Mouse (Mus musculus) neural tube, embryonic 14.5 days (tissue): ENCODE measurements around the gene Spsb1. TPM values are rescaled to one million over a fixed set of nuclear protein-coding genes. Genes with fewer than 3 reads are reported as not detected.
A peak's percentile ranks its signal among the peaks of the same experiment; 100 is the strongest.

ENCODE experiments used
- ATAC-seq: fragments of 200-750 bp; cut with Nextera tagmentation; 2 replicates; pipeline ENCODE4 v1.8.0; 2017; ENCODE audit warnings: low read depth, mild to moderate bottlenecking, moderate TSS enrichment, moderate library complexity
- H3K27ac ChIP-seq: fragments of 300-500 bp; sonication (generic); 2 replicates; pipeline ENCODE4 v1.5.1; 2014; ENCODE audit warnings: low read depth, mild to moderate bottlenecking, control low read depth, low read length, moderate library complexity, mixed read lengths
- H3K27me3 ChIP-seq: fragments of 300-500 bp; sonication (generic); 2 replicates; pipeline ENCODE4 v1.6.1; 2014; ENCODE audit warnings: low read length; ENCODE audit not compliant: control insufficient read depth, insufficient read depth
- H3K36me3 ChIP-seq: fragments of 300-500 bp; sonication (generic); 2 replicates; pipeline ENCODE4 v1.6.1; 2014; ENCODE audit warnings: low read length, mixed read lengths; ENCODE audit not compliant: control insufficient read depth, insufficient read depth
- H3K4me1 ChIP-seq: fragments of 300-500 bp; sonication (generic); 2 replicates; pipeline ENCODE4 v1.6.1; 2014; ENCODE audit warnings: low read length; ENCODE audit not compliant: control insufficient read depth, insufficient read depth
- H3K4me2 ChIP-seq: fragments of 300-500 bp; sonication (generic); 2 replicates; pipeline ENCODE4 v1.6.1; 2014; ENCODE audit warnings: mild to moderate bottlenecking, low read depth, low read length, control low read depth
- H3K4me3 ChIP-seq: fragments of 300-500 bp; sonication (generic); 2 replicates; pipeline ENCODE4 v1.5.1; 2014; ENCODE audit warnings: low read depth, low read length, control low read depth, mixed read lengths
- H3K9ac ChIP-seq: fragments of 300-500 bp; sonication (generic); replicated peaks from 2 replicates; pipeline ENCODE4 v1.6.1; 2014; ENCODE audit warnings: low read depth, mild to moderate bottlenecking, control low read depth, low read length, mixed read lengths
- H3K9me3 ChIP-seq: fragments of 300-500 bp; sonication (generic); 2 replicates; pipeline ENCODE4 v1.6.1; 2016; ENCODE audit warnings: low read length; ENCODE audit not compliant: control insufficient read depth
- WGBS: fragments of 180-500 bp; shearing (Covaris S2); extraction: QIAGEN DNeasy Blood & Tissue Kit; methylation state at CpG from one replicate; pipeline ENCODE4 v1.1.7; 2014; 5-methylcytosine and 5-hydroxymethylcytosine counted together
- polyA plus RNA-seq: library from polyadenylated mRNA; unstranded; fragments of >200 nt; fragmentation: Nextera tagmentation; extraction: Ambion mirVana; gene quantifications from 2 replicates; pipeline ENCODE4 v1.2.1, GENCODE M21; 2014

The Spsb1 gene
- polyA plus RNA-seq, 1 experiment from 2014 or later: 5.9 TPM

DNA sequence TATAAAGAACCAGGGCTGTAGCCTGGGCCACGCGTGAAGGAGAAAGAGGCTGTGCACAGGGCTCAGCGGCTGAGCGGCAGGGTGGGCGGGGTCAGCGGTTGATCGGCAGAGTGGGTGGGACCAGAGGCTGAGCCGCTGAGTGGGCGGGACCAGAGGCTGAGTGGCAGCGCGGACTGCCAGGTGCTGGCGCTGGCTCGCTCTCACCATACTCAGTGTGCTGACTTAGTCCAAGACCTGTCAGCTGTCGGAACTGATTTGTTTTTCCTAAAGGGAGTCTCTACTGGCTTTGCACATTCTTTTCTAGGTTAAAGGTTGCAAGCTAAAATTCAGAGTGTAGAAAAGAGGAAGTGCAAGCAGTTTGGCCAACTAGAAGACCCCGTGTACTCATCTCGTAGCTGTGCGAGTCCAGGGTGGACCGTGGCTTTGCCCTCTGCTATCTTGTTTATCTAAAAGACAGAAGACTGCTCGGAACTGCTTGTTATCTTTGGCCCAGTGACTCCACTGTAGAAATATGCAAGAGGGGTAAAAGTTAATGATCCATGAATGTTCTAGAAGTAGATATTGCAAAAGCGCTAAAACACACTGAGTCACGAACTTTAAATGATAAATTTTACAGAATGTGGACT, 34.2 kb upstream of the Spsb1 start:
- no peak overlapping the region for H3K9ac ChIP-seq
- H3K4me3 ChIP-seq: peak overlapping the region; percentile 12; the same call in 1 of the 2 replicates
- peak overlapping the region; percentile 46 for H3K4me2 ChIP-seq
- 6% methylated on average over 21 of the region's 21 CpGs for WGBS
- H3K4me1 ChIP-seq: peaks cover 19% of the 10 kb centered on the region
- H3K27ac ChIP-seq: peak overlapping the region; percentile 66
- H3K27me3 ChIP-seq: no peaks in the 10 kb centered on the region
- no peaks in the 10 kb centered on the region for H3K9me3 ChIP-seq
- peak; percentile 93 for ATAC-seq
- no peaks in the 10 kb centered on the region for H3K36me3 ChIP-seq

- H3K4me3 ChIP-seq: no peak overlapping the region
- no peak overlapping the region for H3K9ac ChIP-seq
- H3K27ac ChIP-seq: peak overlapping the region; percentile 66; the same call in 1 of the 2 replicates
- H3K36me3 ChIP-seq: no peaks in the 10 kb centered on the region
- no peak for ATAC-seq
- 75% methylated on average over 6 of the region's 6 CpGs for WGBS
- H3K27me3 ChIP-seq: no peaks in the 10 kb centered on the region
- H3K4me2 ChIP-seq: peak overlapping the region; percentile 46
- peaks cover 19% of the 10 kb centered on the region for H3K4me1 ChIP-seq
- no peaks in the 10 kb centered on the region for H3K9me3 ChIP-seq
These were observed 33.5 kb upstream of the Spsb1 start for GRCm38 (mm10) chr4:149988301-149988700.

DNA sequence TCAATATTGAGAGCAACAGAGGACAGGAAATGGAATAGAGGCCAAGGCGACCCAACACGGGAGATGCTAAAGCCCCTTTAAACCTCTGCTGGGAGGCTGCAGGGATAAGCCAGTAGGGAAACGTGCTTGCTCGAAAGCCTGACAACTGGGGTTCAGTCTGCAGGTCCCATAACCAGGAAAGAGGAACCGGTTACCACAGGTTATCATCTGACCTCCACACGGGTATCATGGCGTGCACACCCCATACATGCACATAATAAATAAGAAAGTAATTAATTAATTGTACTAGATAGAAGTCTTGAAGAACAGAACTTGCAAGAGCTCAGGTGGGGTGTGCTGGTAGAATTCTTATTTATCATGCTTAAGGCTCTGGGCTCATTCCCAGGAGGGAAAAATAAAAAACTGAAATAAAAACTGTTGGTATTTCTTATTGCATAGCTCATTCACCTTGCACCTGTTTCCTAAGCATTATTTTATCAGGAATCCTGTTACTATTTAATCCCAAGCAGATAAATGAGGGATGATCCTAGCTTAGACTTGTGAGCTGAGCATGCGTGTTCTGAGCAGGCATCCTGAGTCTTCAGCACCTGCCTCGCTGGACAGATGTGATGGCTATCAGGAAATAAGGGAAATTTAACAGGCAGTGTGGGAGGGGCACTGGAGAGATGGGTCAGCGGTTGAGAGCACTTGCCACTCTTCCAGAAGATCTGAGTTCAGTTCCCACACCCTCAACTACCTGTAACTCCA, 32.0 kb upstream of the Spsb1 start:
- 84% methylated on average over 10 of the region's 10 CpGs for WGBS
- no peak for ATAC-seq

DNA sequence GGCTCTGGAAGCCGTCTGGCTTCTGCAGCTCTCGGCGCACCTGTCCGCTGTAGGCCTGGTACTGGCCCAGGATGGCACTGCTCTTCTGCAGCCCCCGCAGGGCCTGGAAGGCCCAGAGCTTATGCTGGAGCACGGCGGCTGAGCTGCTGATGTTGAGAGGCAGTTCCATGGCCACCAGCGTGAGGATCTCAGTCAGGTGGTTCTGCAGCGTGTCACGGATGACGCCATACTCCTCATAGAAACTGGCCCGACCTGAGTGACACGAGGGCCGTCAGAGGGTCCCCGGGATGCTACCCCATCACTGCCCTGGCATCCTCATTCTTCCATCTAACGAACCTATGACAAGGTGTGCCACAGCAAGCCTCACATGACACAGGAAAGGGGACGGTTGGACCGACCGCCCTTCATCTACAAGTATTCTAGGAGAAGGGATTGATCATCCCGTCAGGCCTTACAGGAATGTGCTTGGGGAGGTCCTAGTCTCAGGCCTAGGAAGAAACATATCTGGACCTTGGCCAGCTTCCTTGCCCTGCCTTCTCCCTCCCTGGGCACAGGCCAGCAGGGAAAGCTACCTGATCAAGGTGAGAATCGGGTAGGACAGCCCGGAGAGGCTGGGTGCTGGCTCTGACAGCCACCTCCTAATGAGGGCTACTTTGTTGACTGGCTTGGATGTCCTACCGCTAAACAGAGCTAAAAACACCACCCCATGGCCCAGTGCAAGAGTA, 29.2 kb upstream of the Spsb1 start:
- no peak for ATAC-seq
- 94% methylated on average over 23 of the region's 23 CpGs for WGBS
- Histone ChIP-seq H3K4me2 (no peak overlapping the region), H3K4me3 (no peak overlapping the region), H3K9ac (no peak overlapping the region), H3K9me3 (no peaks in the 10 kb centered on the region), H3K27me3 (no peaks in the 10 kb centered on the region), H3K27ac (no peak overlapping the region), H3K36me3 (no peaks in the 10 kb centered on the region), H3K4me1 (peaks cover 2% of the 10 kb centered on the region)

More for the DNA sequence above, 32.0 kb upstream of the Spsb1 start:
- Histone ChIP-seq H3K4me3 (no peak overlapping the region), H3K4me1 (peaks cover 19% of the 10 kb centered on the region), H3K4me2 (no peak overlapping the region), H3K27me3 (no peaks in the 10 kb centered on the region), H3K9ac (no peak overlapping the region), H3K9me3 (no peaks in the 10 kb centered on the region), H3K27ac (no peak overlapping the region), H3K36me3 (no peaks in the 10 kb centered on the region)

GRCm38 (mm10) chr4:149982154-149982553, 27.3 kb upstream of the Spsb1 start:
- H3K9ac ChIP-seq: no peak overlapping the region
- no peak for ATAC-seq

DNA sequence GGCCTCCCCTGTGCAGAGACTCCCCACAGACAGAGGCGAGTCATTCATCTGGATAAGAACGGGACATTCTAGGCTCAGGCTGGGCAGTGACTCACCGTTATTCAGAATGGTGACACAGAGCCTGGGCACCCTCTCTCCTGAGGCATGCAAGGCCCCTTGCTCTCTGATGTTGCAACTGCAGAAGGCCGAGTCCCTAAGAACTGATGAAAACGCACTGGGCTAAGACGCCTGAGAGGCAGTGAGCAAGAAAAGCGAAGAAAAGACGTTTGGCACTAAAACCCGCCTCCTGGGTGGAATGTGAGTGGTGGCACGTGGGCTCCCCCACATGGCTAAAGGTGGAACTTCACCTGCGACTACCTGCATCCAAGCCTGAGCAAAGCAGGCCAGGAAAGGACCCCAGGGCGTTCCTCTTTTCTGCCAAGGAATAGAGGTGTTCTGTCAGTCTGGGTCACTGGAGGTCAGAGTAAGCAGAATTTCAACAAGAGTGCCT, 25.0 kb upstream of the Spsb1 start:
- Histone ChIP-seq H3K27me3 (no peaks in the 10 kb centered on the region), H3K4me2 (peak overlapping the region; percentile 21; the same call in 1 of the 2 replicates), H3K27ac (no peak overlapping the region), H3K4me3 (no peak overlapping the region), H3K9me3 (no peaks in the 10 kb centered on the region), H3K9ac (0 out of 2 replicates have a peak overlapping the region, but pooled peaks have one; percentile 2), H3K36me3 (no peaks in the 10 kb centered on the region), H3K4me1 (no peaks in the 10 kb centered on the region; the same call in 1 of the 2 replicates)
- WGBS: 2% methylated on average over 12 of the region's 12 CpGs
- peak; percentile 57; the same call in 1 of the 2 replicates for ATAC-seq

More at GRCm38 (mm10) chr4:149982154-149982553, 27.3 kb upstream of the Spsb1 start:
- H3K4me2 ChIP-seq: no peak overlapping the region
- H3K4me3 ChIP-seq: no peak overlapping the region
- H3K36me3 ChIP-seq: no peaks in the 10 kb centered on the region
- WGBS: 82% methylated on average over 15 of the region's 15 CpGs
- H3K9me3 ChIP-seq: no peaks in the 10 kb centered on the region
- no peaks in the 10 kb centered on the region; the same call in 1 of the 2 replicates for H3K4me1 ChIP-seq
- H3K27ac ChIP-seq: no peak overlapping the region
- H3K27me3 ChIP-seq: no peaks in the 10 kb centered on the region

GRCm38 (mm10) chr4:149978820-149979219, 24.0 kb upstream of the Spsb1 start:
- Histone ChIP-seq H3K36me3 (no peaks in the 10 kb centered on the region), H3K4me1 (no peaks in the 10 kb centered on the region; the same call in 1 of the 2 replicates), H3K4me2 (no peak overlapping the region), H3K4me3 (no peak overlapping the region), H3K27me3 (no peaks in the 10 kb centered on the region), H3K9ac (no peak overlapping the region), H3K27ac (no peak overlapping the region), H3K9me3 (no peaks in the 10 kb centered on the region)
- WGBS: 88% methylated on average over 2 of the region's 2 CpGs
- ATAC-seq: no peak

- Histone ChIP-seq H3K9me3 (no peaks in the 10 kb centered on the region), H3K27me3 (no peaks in the 10 kb centered on the region), H3K27ac (0 out of 2 replicates have a peak overlapping the region, but pooled peaks have one; percentile 22), H3K4me2 (no peak overlapping the region), H3K36me3 (no peaks in the 10 kb centered on the region), H3K4me1 (no peaks in the 10 kb centered on the region; the same call in 1 of the 2 replicates), H3K9ac (no peak overlapping the region), H3K4me3 (no peak overlapping the region)
- WGBS: 49% methylated on average over 17 of the region's 17 CpGs
- peak; percentile 62; the same call in 1 of the 2 replicates for ATAC-seq
These were observed 23.1 kb upstream of the Spsb1 start for GRCm38 (mm10) chr4:149977801-149978544.
